Mouse (Mus musculus): ENCODE data around the gene Wdr19.

DNA sequence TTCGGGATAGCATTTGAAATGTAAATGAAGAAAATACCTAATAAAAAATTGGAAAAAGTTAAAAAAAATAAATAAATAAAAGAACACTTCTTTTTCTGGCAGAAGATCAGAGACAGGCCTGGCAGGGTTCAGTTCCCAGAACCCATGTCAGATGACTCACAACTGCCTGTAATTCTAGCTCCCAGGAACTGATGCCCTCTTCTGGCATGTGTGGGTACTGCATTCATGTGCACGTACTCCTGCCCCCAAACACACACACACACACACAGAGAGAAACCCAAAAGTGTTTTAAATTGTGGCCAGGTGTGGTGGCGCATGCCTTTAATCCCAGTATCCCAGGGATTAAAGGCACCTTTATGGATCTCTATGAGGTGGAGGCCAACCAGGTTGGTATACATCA, 84.7 kb downstream of the Wdr19 start:
- TF ChIP-seq EP300 (optimal IDR thresholded peaks at IDR 0.05) (no peak), CTCF (IDR thresholded peaks at IDR 0.05; ENCODE audit: low read depth) (peak; percentile 61)
